Mouse (Mus musculus) spleen, adult 18-20 months (tissue): ENCODE results near the gene Slc16a8.

Experiments
- DNase-seq, 2 experiments: peaks; one replicate each; pipeline ENCODE4 v3.0.0; 2022; ENCODE audit warnings: mixed read lengths in 2 of 2

Slc16a8 gene

DNA sequence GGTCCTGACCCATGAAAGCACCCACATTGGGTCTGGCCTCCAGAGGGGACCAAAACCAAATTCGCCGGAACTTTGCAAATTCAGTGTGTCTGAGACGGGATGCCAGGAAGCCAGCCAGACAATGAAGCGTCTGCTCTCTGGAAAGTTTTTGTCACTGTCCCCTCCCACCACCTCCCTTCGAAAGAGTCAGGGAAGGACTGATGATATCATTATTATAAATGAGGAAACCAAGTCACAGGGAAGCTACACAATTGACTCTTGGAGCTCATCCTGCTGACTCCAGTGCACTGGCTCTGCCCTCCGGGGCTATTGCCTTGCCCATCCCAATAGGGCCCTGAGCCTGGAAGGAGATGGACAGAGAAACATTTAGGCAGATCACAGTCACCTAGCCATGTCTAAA lies 41.0 kb downstream of the Slc16a8 start:
- no peak for DNase-seq

- DNase-seq = no peak
Measured at GRCm38 (mm10) chr15:79212750-79213446, 41.7 kb downstream of the Slc16a8 start.

GRCm38 (mm10) chr15:79210357-79210756 lies 44.2 kb downstream of the Slc16a8 start:
- no peak for DNase-seq

DNA sequence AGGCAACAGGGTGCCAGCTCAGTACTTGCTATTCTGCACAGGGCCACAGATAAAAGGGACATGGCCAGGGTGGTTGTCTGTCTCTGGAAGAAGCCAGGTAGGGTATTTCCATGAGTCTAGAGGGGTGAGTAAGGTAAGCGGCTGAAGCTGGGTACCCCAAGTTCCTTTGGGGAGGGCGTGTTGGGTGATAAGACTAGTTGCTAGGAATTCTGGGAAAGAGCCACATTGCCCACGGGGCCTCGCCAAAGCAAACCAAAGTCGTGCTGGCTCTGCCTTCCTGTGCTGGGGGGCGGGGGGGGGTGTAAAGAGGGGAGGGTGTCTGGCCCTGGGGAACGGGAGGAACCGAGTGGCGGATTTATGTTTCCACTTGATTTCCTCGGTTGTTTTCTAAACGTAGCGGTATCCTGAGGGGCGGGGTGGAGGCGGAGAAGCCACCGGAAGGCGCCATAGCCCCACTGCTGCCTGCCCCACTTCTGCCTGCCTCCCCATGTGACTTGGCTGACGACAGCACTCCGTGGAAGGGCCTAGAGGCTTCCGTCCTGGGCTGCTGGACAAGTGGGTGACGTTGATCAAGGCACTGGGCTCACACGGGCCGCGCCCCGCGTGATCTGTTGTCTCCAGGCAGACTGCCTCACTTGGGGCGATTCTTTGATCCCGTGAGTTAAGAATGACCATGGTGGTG lies 45.7 kb downstream of the Slc16a8 start:
- peak; percentile 54 to 55 for DNase-seq

DNA sequence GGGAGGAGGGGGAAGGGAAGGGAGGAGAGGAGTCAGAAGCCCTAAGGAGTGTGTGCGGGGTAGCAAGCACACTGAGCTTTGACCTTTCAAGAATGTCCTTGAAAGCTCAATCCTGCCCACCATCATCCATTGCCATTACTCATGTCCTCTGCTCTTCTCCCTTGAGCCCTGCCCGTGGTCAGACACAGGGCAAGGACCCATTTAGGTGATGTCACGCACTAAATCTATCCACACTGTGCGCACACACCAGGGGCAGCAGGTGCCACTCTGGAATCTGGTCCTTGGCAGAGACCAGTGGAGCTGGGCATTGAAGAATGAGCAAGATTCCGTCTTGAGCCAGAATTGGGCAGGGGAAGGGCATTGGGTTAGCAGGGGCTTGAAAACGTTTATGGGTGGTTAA lies 46.4 kb downstream of the Slc16a8 start:
- no peak for DNase-seq

GRCm38 (mm10) chr15:79202575-79202974 lies 52.0 kb downstream of the Slc16a8 start:
- DNase-seq = no peak

- DNase-seq = no peak
Measured at GRCm38 (mm10) chr15:79201491-79202150, 52.9 kb downstream of the Slc16a8 start.
